Mouse (Mus musculus) liver, embryonic 14.5 days (tissue): Measurements from ENCODE around the gene Tmcc3. TPM values are rescaled to one million over a fixed set of nuclear protein-coding genes. Genes with fewer than 3 reads are reported as not detected.

Source experiments
- ATAC-seq: fragments of 200-750 bp; cut with Nextera tagmentation; 2 replicates; pipeline ENCODE4 v1.8.0; 2017; ENCODE audit warnings: moderate number of reproducible peaks, mild to moderate bottlenecking, moderate library complexity; ENCODE audit not compliant: insufficient read depth
- DNase-seq, 3 experiments: peaks; one replicate each; pipeline ENCODE4 v3.0.0-alpha.2; 2012 to 2013; ENCODE audit warnings: low read depth in 3 of 3, low spot score in 3 of 3
- H3K27ac ChIP-seq: fragments of 300-500 bp; sonication (generic); 2 replicates; pipeline ENCODE4 v1.5.1; 2014; ENCODE audit warnings: moderate library complexity, mild to moderate bottlenecking, control low read depth, inconsistent platforms
- H3K27me3 ChIP-seq: fragments of 300-500 bp; sonication (generic); 2 replicates; pipeline ENCODE4 v1.6.1; 2014; ENCODE audit warnings: mild to moderate bottlenecking, low read length, moderate library complexity; ENCODE audit not compliant: control insufficient read depth, insufficient read depth
- H3K36me3 ChIP-seq: fragments of 300-500 bp; sonication (generic); replicated peaks from 2 replicates; pipeline ENCODE4 v1.6.1; 2014; ENCODE audit warnings: low read depth; ENCODE audit not compliant: control insufficient read depth, insufficient read depth
- H3K4me1 ChIP-seq, 2 experiments: fragments of 200-500 bp in 1 of 2; fragments of 300-500 bp in 1 of 2; sonication (generic) in 1 of 2; replicated peaks; 2 replicates each; pipeline ENCODE4 v1.6.1; 2012 to 2014; ENCODE audit warnings: antibody characterized with exemption in 1 of 2, inconsistent platforms in 1 of 2, low read length in 1 of 2; ENCODE audit not compliant: control insufficient read depth in 2 of 2, insufficient read depth in 2 of 2
- H3K4me2 ChIP-seq: fragments of 300-500 bp; sonication (generic); 2 replicates; pipeline ENCODE4 v1.6.1; 2014; ENCODE audit warnings: low read depth, mild to moderate bottlenecking, control low read depth, moderate library complexity
- H3K4me3 ChIP-seq, 2 experiments: fragments of 200-500 bp in 1 of 2; fragments of 300-500 bp in 1 of 2; sonication (generic) in 1 of 2; 2 replicates each; pipeline ENCODE4 v1.5.1; 2012 to 2014; ENCODE audit warnings: low read depth in 2 of 2, low read length in 2 of 2, mild to moderate bottlenecking in 2 of 2, control low read depth in 1 of 2, inconsistent platforms in 1 of 2, moderate library complexity in 1 of 2; ENCODE audit not compliant: insufficient read depth in 1 of 2
- H3K9ac ChIP-seq: fragments of 300-500 bp; sonication (generic); replicated peaks from 2 replicates; pipeline ENCODE4 v1.6.1; 2014; ENCODE audit warnings: mild to moderate bottlenecking, control low read depth, moderate library complexity
- H3K9me3 ChIP-seq: fragments of 300-500 bp; sonication (generic); 2 replicates; pipeline ENCODE4 v1.6.1; 2016; ENCODE audit warnings: low read length, mixed read lengths; ENCODE audit not compliant: control insufficient read depth
- CTCF ChIP-seq: IDR thresholded peaks from 2 replicates; pipeline ENCODE4 v1.5.1; 2016; ENCODE audit warnings: antibody characterized with exemption, low read depth, control low read depth
- EP300 ChIP-seq: IDR thresholded peaks from 2 replicates; pipeline ENCODE4 v1.6.1; 2016; ENCODE audit warnings: antibody characterized with exemption, low read depth
- WGBS: fragments of 180-500 bp; shearing (Covaris S2); extraction: QIAGEN DNeasy Blood & Tissue Kit; methylation state at CpG from one replicate; pipeline ENCODE4 v1.1.7; 2014; ENCODE audit not compliant: insufficient replicate concordance; 5-methylcytosine and 5-hydroxymethylcytosine counted together
- polyA plus RNA-seq, 2 experiments: library from polyadenylated mRNA; depleted of rRNA in 1 of 2; stranded (reverse) in 1 of 2; unstranded in 1 of 2; fragments of >200 nt; fragmentation: Nextera tagmentation in 1 of 2; extraction: Ambion mirVana in 1 of 2; gene quantifications; 2 replicates each; pipeline versions ENCODE4 v1.2.1 to v1.2.3; 2012 to 2014

Gene Tmcc3
- polyA plus RNA-seq, 2 experiments, result 1.4 to 2.6 TPM

DNA sequence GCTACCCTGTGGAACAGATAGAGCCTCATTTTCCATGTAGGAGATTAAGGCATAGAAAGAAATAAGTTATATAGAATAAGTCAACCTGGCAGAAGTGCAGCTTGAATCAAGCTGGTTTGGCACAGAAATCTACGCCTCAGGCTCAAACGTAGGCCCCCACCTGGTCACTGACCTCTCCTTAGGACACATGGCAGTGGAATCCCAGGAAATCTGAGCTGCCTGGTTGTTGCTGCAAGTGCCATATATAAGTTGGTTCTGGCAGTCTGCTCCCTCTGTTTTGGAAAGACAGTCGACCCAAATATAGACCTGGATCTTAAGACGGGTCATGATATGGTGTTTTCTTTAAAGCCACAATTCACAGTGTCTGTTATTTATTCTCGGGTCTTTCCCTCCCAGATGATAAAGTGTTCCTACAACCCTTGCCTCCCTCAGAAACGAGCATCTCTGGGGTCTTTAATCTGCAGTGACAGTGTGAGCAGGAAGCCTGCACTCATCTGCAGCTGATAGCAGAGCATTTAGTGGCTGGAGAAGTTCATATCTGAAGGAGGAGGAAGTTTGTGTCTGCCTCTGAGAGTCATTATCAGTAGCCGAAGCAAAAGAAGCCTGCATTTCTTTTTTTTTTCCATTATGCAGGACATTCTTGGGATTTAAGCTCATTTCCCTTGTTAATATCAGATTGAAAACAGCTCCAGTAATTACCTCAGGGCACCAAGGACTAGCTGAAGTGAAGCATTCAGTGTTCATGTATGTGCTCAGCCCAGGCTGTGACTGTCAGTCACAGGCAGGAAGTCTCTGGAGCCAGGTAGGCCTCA, 253.9 kb downstream of the Tmcc3 start:
- Histone ChIP-seq H3K27ac (no peak overlapping the region), H3K4me2 (no peak overlapping the region; the same call in 1 of the 2 replicates), H3K9me3 (no peaks in the 10 kb centered on the region), H3K4me3 (no peak overlapping the region), H3K27me3 (no peaks in the 10 kb centered on the region), H3K4me1 (peaks cover 8 to 27% of the 10 kb centered on the region in 2 experiments), H3K36me3 (no peaks in the 10 kb centered on the region), H3K9ac (no peak overlapping the region)
- ATAC-seq, result peak; percentile 74; the same call in 1 of the 2 replicates
- no peak for DNase-seq
- 10% methylated on average over 7 of the region's 7 CpGs for WGBS
- TF ChIP-seq EP300 (peak; percentile 68), CTCF (no peak)

DNA sequence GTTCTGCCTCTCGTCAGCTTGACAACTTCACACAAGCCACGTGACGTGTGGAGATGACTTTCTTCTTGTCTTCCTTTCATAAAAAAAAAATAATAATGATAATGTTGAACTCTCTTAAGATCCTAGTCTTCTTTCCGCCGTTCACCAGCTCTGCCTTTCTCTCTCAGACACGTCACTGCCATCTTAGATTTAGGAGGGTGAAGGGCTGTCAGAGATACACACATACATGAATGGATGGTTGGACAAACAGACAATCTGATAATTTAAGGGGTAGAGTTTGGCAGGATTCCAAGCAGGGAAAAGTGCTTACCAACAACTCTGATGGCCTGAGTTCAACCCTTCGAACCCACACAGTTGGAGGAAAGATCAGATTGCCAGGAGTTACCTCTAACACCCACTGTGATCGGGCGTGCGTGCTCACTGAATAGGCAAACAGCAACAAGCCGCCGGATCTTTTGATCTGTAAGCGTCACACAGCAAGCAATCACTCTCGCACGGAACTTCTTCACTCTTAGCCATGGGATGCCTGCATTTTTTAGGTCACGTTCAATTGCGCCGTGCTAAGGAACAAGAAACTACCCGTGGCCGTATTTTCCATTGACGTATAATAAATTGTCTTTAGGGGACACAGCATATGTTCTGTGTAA, 254.6 kb downstream of the Tmcc3 start:
- H3K27me3 ChIP-seq, result no peaks in the 10 kb centered on the region
- no peak overlapping the region for H3K4me2 ChIP-seq
- H3K4me3 ChIP-seq, result no peak overlapping the region
- TF ChIP-seq CTCF (no peak), EP300 (no peak)
- H3K4me1 ChIP-seq, result peaks cover 8 to 24% of the 10 kb centered on the region in 2 experiments
- 62% methylated on average over 21 of the region's 21 CpGs for WGBS
- no peaks in the 10 kb centered on the region for H3K36me3 ChIP-seq
- H3K9ac ChIP-seq, result no peak overlapping the region
- H3K27ac ChIP-seq, result no peak overlapping the region
- no peaks in the 10 kb centered on the region for H3K9me3 ChIP-seq
- no peak for DNase-seq
- no peak for ATAC-seq

DNA sequence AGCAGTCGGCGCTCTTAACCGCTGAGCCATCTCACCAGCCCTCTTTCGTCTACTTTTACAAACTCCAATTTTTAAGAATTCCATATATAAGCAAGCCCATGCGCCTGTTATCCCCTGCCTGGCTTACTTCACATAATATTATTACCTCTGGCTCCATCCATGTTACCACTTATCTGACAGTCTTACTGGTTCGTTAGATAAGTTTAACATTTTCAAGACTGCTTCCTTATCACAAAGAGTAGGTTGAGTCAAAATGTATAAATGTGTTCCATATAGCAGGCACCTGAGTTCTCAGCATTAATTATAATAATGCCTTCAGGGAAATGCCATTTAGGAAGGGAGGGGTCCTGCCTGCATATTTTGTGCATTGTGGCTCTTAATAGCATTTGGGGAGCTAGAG, 255.5 kb downstream of the Tmcc3 start:
- 68% methylated on average over 6 of the region's 6 CpGs for WGBS
- no peak for TF ChIP-seq EP300
- TF ChIP-seq CTCF, result no peak
- Histone ChIP-seq H3K27ac (no peak overlapping the region), H3K4me3 (no peak overlapping the region), H3K9me3 (no peaks in the 10 kb centered on the region), H3K27me3 (no peaks in the 10 kb centered on the region), H3K9ac (no peak overlapping the region), H3K4me2 (no peak overlapping the region), H3K4me1 (peaks cover 8 to 20% of the 10 kb centered on the region in 2 experiments), H3K36me3 (no peaks in the 10 kb centered on the region)
- ATAC-seq (no peak), DNase-seq (no peak)

DNA sequence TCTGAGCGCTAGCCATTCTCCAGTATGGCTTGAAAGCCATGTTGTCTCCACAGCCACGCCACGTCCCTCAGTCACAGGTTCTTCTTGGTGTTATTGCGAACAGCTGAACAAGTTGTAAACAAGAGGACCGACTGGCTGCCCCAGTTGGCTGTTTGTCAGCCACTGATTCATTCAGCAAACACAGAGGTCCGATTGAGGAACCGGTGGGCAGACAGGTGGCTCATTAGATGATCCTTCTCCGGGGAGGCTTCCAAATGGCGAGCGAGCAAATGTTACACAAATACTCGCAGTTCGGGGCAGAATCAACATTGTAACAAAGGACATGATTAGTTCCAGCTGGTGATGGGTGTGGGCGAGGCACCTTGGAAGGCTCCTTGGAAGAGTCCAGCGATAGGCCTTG, 256.2 kb downstream of the Tmcc3 start:
- peaks cover 8 to 26% of the 10 kb centered on the region in 2 experiments for H3K4me1 ChIP-seq
- no peaks in the 10 kb centered on the region for H3K27me3 ChIP-seq
- TF ChIP-seq CTCF (no peak), EP300 (no peak)
- no peaks in the 10 kb centered on the region for H3K9me3 ChIP-seq
- WGBS, result 79% methylated on average over 14 of the region's 14 CpGs
- DNase-seq, result no peak
- H3K27ac ChIP-seq, result no peak overlapping the region
- no peak overlapping the region for H3K4me3 ChIP-seq
- no peak for ATAC-seq
- no peak overlapping the region for H3K4me2 ChIP-seq
- H3K9ac ChIP-seq, result no peak overlapping the region
- no peaks in the 10 kb centered on the region for H3K36me3 ChIP-seq

DNA sequence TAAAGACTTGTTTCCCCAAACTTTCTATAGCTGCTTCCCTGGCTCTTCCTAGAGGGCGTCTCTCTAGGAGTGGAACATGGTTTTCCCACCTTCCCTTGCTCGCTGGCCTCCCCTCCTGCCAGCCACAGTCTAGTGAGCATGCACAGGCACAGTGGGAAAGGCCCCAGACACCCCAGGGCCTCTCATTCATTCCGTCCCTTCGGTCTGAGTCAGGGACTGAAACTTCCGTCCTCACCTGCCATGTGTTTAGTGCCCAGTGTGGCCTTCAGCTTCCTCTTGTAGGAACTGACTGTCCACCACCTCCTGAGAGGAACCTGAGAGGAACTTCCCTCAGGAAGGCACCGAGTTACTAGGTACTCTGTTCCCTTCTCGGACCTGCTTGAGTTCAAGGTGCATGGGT, 257.1 kb downstream of the Tmcc3 start:
- 57% methylated on average over 7 of the region's 7 CpGs for WGBS
- H3K4me1 ChIP-seq, result peaks cover 8 to 27% of the 10 kb centered on the region in 2 experiments

More for the DNA sequence above, 257.1 kb downstream of the Tmcc3 start:
- Histone ChIP-seq H3K27ac (no peak overlapping the region), H3K4me3 (no peak overlapping the region), H3K4me2 (no peak overlapping the region), H3K27me3 (no peaks in the 10 kb centered on the region), H3K9ac (no peak overlapping the region), H3K36me3 (no peaks in the 10 kb centered on the region), H3K9me3 (no peaks in the 10 kb centered on the region)
- DNase-seq, result no peak
- TF ChIP-seq EP300, result no peak
- no peak for ATAC-seq
